Mouse (Mus musculus): ENCODE results near the gene Chrng. TPM values are rescaled to one million over a fixed set of nuclear protein-coding genes. Genes with fewer than 3 reads are reported as not detected.

The Chrng gene
- polyA plus RNA-seq, 1 experiment = not detected

DNA sequence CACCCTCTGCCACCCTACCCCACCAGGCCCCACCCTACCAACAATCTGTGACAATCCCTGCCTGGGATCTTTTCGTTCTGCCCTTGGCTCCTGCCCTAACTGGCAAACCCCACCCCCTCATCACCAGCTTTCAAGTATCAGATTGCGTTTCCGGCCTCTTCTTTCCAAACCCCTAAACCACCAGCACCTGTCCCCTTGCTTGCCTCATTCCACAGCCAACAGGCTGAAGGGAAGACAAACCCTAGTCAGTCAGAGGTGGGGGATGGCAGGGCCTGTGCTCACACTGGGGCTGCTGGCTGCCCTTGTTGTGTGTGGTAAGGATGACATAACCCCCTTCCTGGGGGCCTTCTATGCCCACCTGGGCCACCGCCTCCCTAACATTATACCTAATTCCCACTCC is 14.0 kb upstream of the Chrng start, which contains the start of gene Chrnd:
TSS of gene Chrnd (plus strand) at position 179 of the 400 bp plus-strand sequence.
- no peak for TF ChIP-seq POLR2A (IDR thresholded peaks at IDR 0.05; ENCODE audit: borderline replicate concordance, low read depth, low read length)
- TF ChIP-seq CTCF (IDR thresholded peaks at IDR 0.05; ENCODE audit: low read depth, low read length) = no peak
- Histone ChIP-seq H3K4me1 (ENCODE audit: control insufficient read depth, insufficient read depth, low read length) (no peaks in the 10 kb centered on the region), H3K4me3 (ENCODE audit: insufficient read depth, low read length) (no peak within 1 kb of the TSS), H3K27ac (ENCODE audit: insufficient read depth, low read depth, low read length) (no peak within 1 kb of the TSS)

DNA sequence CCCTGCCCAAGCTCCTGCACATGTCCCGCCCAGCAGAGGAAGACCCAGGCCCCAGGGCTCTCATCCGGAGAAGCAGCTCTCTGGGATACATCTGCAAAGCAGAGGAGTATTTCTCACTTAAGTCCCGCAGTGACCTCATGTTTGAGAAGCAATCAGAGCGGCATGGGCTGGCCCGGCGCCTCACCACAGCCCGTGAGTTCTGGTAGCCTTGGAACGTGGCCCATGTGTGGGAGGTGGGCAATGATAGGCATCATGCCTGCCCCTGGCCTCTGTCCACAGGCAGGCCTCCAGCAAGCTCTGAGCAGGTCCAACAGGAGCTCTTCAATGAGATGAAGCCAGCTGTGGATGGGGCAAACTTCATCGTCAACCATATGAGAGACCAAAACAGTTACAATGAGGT is 7.2 kb upstream of the Chrng start:
- no peak overlapping the region for H3K4me3 ChIP-seq (ENCODE audit: insufficient read depth, low read length)
- H3K4me1 ChIP-seq (ENCODE audit: control insufficient read depth, insufficient read depth, low read length) = peaks cover 17% of the 10 kb centered on the region
- TF ChIP-seq POLR2A (IDR thresholded peaks at IDR 0.05; ENCODE audit: borderline replicate concordance, low read depth, low read length) (no peak), CTCF (IDR thresholded peaks at IDR 0.05; ENCODE audit: low read depth, low read length) (no peak)
- H3K27ac ChIP-seq (ENCODE audit: insufficient read depth, low read depth, low read length) = no peak overlapping the region

DNA sequence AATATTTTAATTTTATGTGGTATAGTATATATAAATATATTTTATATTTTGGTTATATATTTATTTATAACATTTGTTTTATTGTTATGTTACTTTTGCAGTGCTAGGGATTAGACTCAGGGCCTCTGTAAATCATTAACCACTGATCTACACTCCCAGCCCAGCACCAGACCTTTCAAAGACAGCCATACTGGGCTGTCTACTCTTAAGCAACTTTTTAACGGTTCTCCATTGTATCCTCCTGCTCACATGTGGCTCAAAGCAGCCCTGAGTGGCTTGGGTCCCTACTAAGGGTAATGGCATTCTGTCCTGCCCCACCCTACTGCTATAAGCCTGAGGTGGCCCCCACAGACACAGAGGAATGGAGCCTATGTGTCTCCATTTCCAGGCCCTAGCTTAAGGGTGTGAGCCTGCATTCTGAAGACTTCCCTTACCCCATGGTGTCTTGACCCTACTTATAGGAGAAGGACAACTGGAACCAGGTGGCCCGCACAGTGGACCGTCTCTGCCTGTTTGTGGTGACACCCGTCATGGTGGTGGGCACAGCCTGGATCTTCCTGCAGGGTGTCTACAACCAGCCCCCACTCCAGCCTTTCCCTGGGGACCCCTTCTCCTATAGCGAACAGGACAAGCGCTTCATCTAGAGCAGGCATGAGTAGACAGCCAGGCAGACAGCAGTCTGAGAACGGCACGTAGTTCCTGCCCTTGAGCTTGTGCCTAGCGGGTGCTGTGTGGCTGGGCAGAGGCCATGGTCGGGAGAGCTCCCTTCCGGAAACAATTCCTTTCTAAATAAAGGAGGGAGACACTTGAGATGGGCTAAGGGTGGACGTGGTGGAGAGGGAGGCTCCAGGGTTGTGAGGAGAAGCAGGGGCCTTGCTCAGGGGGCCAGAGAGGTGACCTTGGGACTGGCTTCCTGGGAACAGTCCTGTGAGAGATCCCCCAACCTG is 6.1 kb upstream of the Chrng start:
- Histone ChIP-seq H3K27ac (ENCODE audit: insufficient read depth, low read depth, low read length) (no peak overlapping the region), H3K4me3 (ENCODE audit: insufficient read depth, low read length) (no peak overlapping the region), H3K4me1 (ENCODE audit: control insufficient read depth, insufficient read depth, low read length) (peaks cover 17% of the 10 kb centered on the region)
- TF ChIP-seq CTCF (IDR thresholded peaks at IDR 0.05; ENCODE audit: low read depth, low read length) = no peak
- no peak for TF ChIP-seq POLR2A (IDR thresholded peaks at IDR 0.05; ENCODE audit: borderline replicate concordance, low read depth, low read length)

DNA sequence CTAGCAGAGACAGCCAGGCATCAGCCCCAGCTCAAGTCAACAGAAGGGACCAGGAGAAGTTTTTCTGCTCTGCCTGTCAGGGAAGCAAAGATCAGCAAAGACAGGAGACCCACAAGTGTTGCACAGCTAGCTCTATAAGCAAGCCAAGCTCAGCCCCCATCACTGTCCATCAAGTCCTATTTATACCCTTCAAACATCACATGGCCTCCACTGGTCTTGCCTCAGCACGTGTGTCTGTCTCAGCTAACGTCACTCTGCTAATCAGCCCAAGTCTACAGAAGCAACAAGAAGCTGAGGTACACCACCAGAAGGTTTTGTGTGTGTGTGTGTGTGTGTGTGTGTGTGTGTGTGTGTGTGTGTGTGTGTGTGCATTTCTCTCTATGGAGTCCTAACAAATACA is 3.6 kb upstream of the Chrng start:
- H3K4me1 ChIP-seq (ENCODE audit: control insufficient read depth, insufficient read depth, low read length) = peaks cover 21% of the 10 kb centered on the region
- TF ChIP-seq CTCF (IDR thresholded peaks at IDR 0.05; ENCODE audit: low read depth, low read length) = no peak
- peak overlapping the region; percentile 72 for H3K27ac ChIP-seq (ENCODE audit: insufficient read depth, low read depth, low read length)
- no peak overlapping the region for H3K4me3 ChIP-seq (ENCODE audit: insufficient read depth, low read length)

- no peak overlapping the region for H3K4me3 ChIP-seq (ENCODE audit: insufficient read depth, low read length)
- TF ChIP-seq POLR2A (IDR thresholded peaks at IDR 0.05; ENCODE audit: borderline replicate concordance, low read depth, low read length) (no peak), CTCF (IDR thresholded peaks at IDR 0.05; ENCODE audit: low read depth, low read length) (no peak)
- H3K27ac ChIP-seq (ENCODE audit: insufficient read depth, low read depth, low read length) = peak overlapping the region; percentile 30
- peaks cover 21% of the 10 kb centered on the region for H3K4me1 ChIP-seq (ENCODE audit: control insufficient read depth, insufficient read depth, low read length)
Observed at GRCm38 (mm10) chr1:87201848-87202247, 2.6 kb upstream of the Chrng start.

- H3K4me3 ChIP-seq (ENCODE audit: insufficient read depth, low read length) = no peak overlapping the region
- no peak overlapping the region for H3K27ac ChIP-seq (ENCODE audit: insufficient read depth, low read depth, low read length)
- TF ChIP-seq CTCF (IDR thresholded peaks at IDR 0.05; ENCODE audit: low read depth, low read length) (no peak), POLR2A (IDR thresholded peaks at IDR 0.05; ENCODE audit: borderline replicate concordance, low read depth, low read length) (no peak)
- H3K4me1 ChIP-seq (ENCODE audit: control insufficient read depth, insufficient read depth, low read length) = peaks cover 21% of the 10 kb centered on the region
Observed at GRCm38 (mm10) chr1:87203779-87204178, 678 bp upstream of the Chrng start.

GRCm38 (mm10) chr1:87205038-87205437 is 581 bp downstream of the Chrng start:
- peaks cover 21% of the 10 kb centered on the region for H3K4me1 ChIP-seq (ENCODE audit: control insufficient read depth, insufficient read depth, low read length)
- no peak overlapping the region for H3K27ac ChIP-seq (ENCODE audit: insufficient read depth, low read depth, low read length)
- no peak overlapping the region for H3K4me3 ChIP-seq (ENCODE audit: insufficient read depth, low read length)
- TF ChIP-seq CTCF (IDR thresholded peaks at IDR 0.05; ENCODE audit: low read depth, low read length) = no peak
- TF ChIP-seq POLR2A (IDR thresholded peaks at IDR 0.05; ENCODE audit: borderline replicate concordance, low read depth, low read length) = no peak

DNA sequence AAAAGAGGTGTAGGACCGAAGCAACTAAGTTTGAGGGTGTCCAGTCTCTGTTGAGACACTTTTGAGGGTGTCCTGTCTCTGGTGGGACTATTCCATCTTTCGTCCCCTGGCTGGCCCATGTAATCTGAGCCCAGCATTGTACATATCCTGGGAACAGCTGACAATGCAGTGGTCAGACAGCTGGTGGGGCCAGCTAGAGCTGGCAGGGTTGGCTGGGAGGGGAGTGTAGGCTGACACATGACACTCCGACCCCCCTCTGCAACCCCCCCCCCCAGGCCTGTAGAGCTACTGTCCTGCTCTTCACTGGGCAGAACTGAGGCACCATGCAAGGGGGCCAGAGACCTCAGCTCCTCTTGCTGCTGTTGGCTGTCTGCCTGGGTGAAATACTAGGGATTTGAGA is 1.0 kb downstream of the Chrng start:
- H3K4me1 ChIP-seq (ENCODE audit: control insufficient read depth, insufficient read depth, low read length) = peaks cover 19% of the 10 kb centered on the region
- H3K4me3 ChIP-seq (ENCODE audit: insufficient read depth, low read length) = no peak overlapping the region
- no peak overlapping the region for H3K27ac ChIP-seq (ENCODE audit: insufficient read depth, low read depth, low read length)
- no peak for TF ChIP-seq CTCF (IDR thresholded peaks at IDR 0.05; ENCODE audit: low read depth, low read length)
- TF ChIP-seq POLR2A (IDR thresholded peaks at IDR 0.05; ENCODE audit: borderline replicate concordance, low read depth, low read length) = no peak

DNA sequence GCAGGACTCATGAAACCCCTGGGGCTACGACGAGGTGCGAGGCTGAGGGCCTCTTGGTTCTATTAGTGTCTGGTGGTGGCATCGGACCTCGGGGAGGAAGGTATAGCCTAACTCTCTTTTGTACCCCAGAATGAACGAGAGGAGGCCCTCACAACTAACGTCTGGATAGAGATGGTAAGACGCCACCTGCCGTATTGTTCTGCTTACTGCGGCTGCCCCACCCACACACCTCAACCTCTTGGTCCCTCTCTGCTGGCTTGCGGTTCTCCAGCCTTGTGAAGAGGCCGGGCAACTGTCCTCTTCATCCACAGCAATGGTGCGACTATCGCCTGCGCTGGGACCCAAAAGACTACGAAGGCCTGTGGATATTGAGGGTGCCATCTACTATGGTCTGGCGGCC is 1.9 kb downstream of the Chrng start:
- Histone ChIP-seq H3K4me3 (ENCODE audit: insufficient read depth, low read length) (no peak overlapping the region), H3K27ac (ENCODE audit: insufficient read depth, low read depth, low read length) (no peak overlapping the region), H3K4me1 (ENCODE audit: control insufficient read depth, insufficient read depth, low read length) (peaks cover 11% of the 10 kb centered on the region)
- no peak for TF ChIP-seq POLR2A (IDR thresholded peaks at IDR 0.05; ENCODE audit: borderline replicate concordance, low read depth, low read length)
- no peak for TF ChIP-seq CTCF (IDR thresholded peaks at IDR 0.05; ENCODE audit: low read depth, low read length)

DNA sequence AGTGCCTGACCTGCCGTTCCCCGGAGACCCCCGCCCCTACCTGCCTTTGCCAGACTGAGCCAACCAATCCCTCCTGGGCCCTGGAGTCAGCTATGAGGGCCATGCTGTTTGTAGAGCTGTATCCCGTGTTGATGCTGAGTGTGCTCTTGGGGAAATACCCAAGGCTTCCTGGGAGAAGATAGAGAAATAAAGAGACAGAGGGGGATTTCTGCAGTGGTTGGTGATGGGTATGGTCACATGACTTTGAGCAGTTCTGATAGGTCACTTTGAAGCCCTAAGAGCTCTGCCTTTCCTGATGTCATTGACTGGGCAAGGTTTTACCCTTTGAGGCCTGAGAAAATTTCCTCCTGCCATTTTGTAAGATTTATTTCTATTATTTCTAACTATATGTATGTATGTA is 7.0 kb downstream of the Chrng start:
- TF ChIP-seq CTCF (IDR thresholded peaks at IDR 0.05; ENCODE audit: low read depth, low read length) = no peak
- no peak for TF ChIP-seq POLR2A (IDR thresholded peaks at IDR 0.05; ENCODE audit: borderline replicate concordance, low read depth, low read length)
- H3K4me1 ChIP-seq (ENCODE audit: control insufficient read depth, insufficient read depth, low read length) = peaks cover 6% of the 10 kb centered on the region; the same call in 1 of the 2 replicates
- H3K4me3 ChIP-seq (ENCODE audit: insufficient read depth, low read length) = no peak overlapping the region
- no peak overlapping the region for H3K27ac ChIP-seq (ENCODE audit: insufficient read depth, low read depth, low read length)
